Mouse (Mus musculus) layer of hippocampus, adult 9-11 months (tissue): ENCODE data around the gene Vav2.

Experiments
- DNase-seq: peaks from one replicate; pipeline ENCODE4 v3.0.0; 2022

Vav2 gene

GRCm38 (mm10) chr2:27361786-27362185 is 65.0 kb downstream of the Vav2 start:
- DNase-seq, result no peak

DNA sequence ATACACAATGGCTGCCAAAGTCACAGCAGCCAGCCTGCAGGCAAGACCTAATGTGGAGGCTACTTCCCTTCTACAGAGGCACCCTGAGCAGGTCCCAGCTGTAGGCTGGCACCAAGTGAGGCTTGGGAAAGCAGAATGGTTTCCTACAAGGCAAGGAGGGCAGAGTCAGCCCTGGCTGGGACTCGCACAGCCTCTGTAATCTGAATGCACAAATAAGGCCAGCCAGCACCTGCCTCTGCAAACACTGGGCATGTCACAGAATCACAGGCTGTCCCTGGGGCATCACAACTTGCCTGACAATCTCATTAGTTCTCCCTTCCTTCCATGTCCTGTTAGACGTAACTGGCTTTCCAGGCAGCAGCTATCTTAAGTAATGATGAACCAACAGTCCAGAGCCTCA is 68.4 kb downstream of the Vav2 start:
- no peak for DNase-seq

GRCm38 (mm10) chr2:27355684-27356083 is 71.1 kb downstream of the Vav2 start:
- DNase-seq, result no peak

DNA sequence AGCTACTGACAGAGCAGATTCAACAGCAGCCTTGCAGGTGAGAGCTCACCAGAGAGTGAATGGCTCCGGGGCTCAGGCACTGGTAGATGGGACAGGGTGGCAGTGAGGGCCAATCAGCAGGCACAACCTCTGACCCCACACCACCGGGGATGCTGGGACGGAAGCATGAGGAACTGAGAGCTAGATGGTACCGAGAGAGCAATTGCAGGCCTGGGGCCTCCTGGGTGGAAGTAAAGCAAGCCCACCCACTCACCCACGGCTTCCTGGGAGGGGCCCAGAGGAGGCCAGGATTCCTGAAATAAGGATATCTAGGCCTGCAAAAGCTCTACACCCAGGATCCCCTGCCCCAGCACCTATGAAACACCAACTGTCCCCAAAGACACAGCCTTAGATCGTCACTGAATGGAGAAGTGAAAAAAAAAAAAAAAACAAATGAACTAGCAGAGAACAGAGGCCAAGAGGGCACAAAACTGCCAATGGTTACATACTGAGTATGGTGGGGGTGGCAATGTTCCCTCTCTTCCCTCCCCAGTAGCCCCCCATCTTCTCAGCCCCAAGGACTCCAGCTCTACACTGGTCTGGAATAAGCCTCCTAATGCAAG is 72.1 kb downstream of the Vav2 start:
- no peak for DNase-seq

DNA sequence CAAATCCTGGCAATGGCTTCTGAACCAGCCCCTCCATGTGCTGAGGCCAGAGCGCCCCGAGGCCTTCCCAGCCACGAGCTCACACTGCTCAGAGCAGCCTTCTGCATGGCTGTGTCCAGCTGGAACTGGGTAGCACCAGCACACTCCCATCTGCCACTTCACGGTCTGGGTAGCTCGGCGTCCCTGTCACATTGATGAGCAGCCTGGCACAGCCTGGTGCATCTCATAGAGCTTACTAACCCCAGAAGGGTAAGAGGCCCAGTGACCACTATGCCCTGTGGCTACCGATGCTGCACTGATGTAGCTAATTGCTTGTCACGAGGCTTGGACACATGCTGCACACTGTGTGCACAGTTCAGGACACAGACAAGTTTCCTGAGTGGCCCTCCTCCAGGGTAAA is 74.1 kb downstream of the Vav2 start:
- DNase-seq, result no peak

DNA sequence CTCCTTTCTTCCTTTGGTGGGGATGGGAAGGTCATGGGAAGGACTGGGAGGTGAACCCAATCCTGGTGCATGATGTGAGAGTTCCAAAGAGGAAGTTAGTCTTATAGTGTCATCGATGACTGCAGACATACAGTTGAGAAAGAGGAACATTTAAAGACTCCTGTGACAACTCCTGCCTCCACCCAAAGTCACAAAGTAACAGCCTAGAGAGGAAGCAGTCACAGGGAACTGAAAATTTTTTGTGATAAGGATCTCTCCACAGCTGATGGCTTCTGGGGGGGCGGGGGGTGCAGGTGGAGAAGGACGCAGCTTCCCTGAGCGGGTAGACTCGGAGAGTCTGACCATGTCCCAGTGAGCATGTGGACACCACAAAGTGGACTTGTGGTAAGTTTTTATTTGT is 76.5 kb downstream of the Vav2 start:
- no peak for DNase-seq

GRCm38 (mm10) chr2:27343984-27344453 is 82.8 kb downstream of the Vav2 start:
- DNase-seq, result no peak

DNA sequence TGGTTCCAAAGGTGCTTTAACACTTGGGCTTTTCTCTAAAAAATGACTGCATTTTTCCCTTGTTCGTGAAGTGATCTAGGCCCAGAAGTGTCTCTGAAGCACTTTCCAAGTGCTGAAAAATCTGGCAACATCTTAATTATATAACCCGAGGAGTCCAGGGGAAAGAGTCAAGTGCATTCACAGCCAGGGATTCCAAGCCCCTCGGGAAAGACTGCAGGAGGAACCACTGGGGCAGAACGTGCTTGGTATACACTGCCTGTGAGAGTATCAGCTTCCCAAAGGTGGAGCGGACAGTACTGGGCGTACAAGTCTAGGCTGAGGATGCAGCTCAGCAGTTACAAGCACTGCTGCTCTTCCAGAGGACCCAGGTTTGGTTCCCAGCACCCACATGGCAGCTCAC is 86.2 kb downstream of the Vav2 start:
- no peak for DNase-seq

DNA sequence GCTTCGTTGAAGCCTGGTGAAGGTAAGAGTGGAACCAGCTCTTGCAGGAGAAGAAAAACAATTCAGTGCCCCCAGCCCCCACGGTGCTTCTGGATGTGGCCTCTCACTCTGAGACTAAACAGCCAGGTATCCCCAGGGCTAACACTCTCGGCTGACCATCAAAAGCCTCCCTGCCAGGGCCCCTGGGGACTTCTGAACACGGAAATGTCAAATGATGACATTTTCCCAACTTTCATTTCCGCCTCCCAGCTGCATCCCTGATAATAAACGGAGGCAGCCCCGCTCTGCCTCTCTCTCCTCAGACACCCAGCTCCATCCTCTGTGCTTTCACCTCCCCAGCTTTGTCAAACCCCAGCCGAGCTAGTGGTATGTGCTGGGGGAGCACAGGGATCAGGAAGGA is 87.8 kb downstream of the Vav2 start:
- no peak for DNase-seq

DNA sequence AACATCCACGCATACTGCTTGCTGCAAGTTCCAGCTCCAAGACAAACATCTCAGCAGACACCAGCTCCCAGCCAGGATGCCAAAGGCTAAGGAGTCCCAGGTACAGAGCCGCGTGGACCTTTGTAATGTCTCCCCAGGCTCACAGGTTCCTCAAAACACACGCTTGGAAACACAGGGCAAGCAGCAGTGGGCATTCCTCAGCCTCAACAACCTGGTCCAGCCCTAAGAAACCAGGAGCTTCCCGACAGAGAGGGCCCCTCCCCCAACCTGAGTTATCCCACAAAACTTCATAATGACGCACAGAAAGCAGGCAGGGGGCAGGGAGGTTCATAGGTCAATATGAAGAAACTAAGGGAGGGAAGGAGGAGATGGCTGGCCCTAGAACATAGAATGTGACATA is 89.6 kb downstream of the Vav2 start:
- DNase-seq, result no peak

DNA sequence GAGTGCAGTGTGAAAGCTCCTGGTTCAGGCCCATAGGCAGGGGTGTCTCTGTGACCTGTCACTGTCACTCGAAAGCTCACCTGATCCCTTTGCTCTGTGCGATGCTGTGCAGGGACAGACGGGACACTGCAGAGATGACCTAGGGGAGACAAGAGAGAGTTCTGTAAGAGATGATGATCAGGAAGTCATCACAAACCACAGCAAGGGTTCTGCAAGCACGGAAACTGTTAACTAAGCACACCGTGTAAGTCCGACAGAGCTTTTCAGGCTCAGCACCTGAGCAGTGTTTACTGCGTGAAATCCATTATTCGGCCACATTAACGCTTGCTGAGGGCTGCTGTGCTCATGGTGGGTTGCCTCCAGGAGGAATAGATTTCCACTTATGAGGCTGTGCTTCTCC is 90.2 kb downstream of the Vav2 start:
- DNase-seq, result no peak

DNA sequence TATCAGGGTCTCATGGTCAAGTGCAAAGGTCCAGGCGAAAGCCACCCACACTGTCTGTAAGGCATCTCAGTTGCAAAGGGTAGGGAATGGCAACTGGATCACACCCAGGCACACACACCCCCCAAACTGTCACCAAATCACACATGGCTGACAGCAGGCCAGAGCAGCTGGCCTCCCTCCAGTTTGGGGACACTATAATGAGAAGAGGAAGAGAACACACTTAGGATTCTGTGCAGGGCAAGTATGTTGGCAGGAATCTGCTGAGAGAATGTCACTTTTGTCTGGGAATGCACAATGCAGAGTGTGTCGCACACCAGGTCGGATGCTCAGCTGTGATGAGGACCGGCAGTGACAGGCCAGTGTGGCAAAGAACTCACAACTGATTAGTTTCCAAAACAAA is 92.0 kb downstream of the Vav2 start:
- DNase-seq, result peak; percentile 63

DNA sequence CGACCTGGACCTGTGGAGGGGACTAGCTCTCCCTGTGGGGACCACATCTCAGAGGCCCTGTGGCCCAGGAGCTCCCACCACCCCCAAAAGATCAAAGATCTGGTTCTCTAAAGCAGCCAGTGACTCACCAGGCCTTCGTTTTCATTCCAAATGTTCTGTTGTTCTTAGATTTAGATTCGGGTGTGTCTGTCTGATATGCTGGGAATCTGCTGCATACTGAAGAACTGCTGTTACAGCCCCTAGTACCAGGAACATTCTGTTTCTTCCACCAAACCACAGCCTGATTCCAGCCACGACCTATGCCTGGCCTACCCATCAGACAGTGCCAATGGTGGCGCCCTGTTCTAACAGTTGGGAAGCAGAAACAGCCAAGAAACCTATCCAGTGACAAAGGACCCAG is 95.3 kb downstream of the Vav2 start:
- DNase-seq, result no peak

GRCm38 (mm10) chr2:27330446-27330845 is 96.4 kb downstream of the Vav2 start:
- DNase-seq, result no peak

- no peak for DNase-seq
Observed at GRCm38 (mm10) chr2:27329386-27330060, 97.3 kb downstream of the Vav2 start.

- DNase-seq, result no peak
Observed at GRCm38 (mm10) chr2:27328613-27329041, 98.2 kb downstream of the Vav2 start.

DNA sequence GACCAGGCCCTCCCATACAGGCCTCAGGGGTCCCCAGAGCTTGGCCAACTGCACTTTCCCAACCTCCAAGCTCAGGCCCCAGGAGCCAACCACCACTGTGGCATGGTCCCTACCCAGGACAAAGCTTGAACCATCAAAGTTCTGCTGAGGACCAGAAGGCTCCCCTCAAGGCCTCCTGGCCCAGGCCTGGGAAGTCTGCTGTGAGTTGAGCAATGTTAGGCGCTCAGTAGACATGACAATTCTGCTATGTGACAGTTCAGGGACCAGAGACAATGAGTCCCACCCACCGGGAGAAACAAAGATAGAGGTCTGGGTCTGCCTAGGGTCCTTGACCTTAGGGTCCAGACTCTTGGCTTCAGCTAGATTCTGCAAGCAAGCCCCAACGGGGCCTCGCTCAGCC is 98.9 kb downstream of the Vav2 start:
- DNase-seq, result no peak

GRCm38 (mm10) chr2:27327076-27327475 is 99.8 kb downstream of the Vav2 start:
- peak; percentile 37 for DNase-seq

GRCm38 (mm10) chr2:27326357-27326756 is 100.5 kb downstream of the Vav2 start:
- DNase-seq, result no peak

GRCm38 (mm10) chr2:27324690-27325089 is 102.1 kb downstream of the Vav2 start:
- no peak for DNase-seq

GRCm38 (mm10) chr2:27321431-27321875 is 105.4 kb downstream of the Vav2 start:
- no peak for DNase-seq

GRCm38 (mm10) chr2:27320820-27321219 is 106.0 kb downstream of the Vav2 start:
- DNase-seq, result no peak

DNA sequence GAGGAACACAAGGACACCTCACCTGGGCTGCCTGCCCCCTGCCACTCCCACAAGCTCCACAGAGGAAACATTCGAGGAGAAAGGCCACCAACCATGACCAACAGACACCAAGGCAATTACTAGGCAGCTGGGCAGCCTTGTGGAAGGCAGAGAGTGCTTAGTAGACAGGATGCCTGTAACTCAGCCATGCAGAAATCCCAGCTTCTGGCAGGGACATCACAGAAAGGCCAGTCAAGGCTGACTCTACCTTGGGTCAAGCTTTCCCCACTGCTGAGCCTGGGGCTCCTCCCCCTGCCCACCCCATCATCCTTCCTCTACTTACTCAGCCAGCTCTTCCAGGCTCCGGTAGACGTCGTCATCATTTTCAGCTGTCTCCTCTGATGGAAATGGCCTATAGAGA is 108.2 kb downstream of the Vav2 start:
- no peak for DNase-seq

- DNase-seq, result no peak
Observed at GRCm38 (mm10) chr2:27318197-27318596, 108.6 kb downstream of the Vav2 start.

DNA sequence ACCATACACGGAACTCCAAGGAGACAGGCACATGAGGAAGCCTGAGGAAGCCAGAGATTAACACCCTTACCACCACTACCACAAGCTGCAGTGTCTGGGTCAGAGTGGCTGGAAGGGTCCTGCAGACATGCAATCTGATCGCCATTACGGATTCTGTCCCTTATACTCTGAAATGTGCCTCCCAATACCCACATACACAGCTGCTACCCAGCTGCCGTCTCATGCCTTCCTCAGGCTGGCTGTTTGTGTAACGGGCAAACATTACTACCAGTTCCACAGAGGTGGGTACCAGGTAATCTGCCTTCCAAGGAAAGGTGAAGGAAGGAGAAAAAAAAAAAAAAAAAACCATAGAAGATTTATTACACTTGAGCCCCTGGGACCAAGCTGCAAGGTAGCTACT is 110.7 kb downstream of the Vav2 start:
- no peak for DNase-seq
